Mouse (Mus musculus): ENCODE measurements at regions not wholly inside any gene's neighbourhood (a gene's known extent, or its start where the extent isn't known, plus 50 kb on each side); places are given as distances from the start of the nearest gene placed in this dataset.

DNA sequence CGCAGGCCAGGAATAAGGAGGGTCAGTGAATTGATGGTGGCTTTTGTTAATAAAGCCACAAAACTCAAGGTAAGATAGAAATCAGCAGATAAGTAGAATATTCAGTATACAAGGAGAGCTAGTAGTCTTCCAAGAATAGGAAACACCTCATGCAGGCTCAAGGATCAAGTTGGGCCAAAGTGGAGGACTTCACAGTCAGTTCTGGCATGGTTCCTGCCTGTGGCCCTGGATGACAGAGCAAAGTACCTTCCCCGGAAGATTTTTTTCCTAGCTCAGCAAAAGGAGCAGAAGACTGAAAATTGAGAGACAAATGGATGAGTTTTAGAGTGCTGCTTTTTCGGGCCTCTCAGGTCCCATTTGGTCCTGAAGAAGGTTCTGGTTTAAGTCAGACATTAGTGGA lies 420.9 kb upstream of the Htr2a start:
- TF ChIP-seq CTCF (IDR thresholded peaks at IDR 0.05; ENCODE audit: low read depth, low read length), result no peak
- TF ChIP-seq GATA1 (IDR thresholded peaks at IDR 0.05; ENCODE audit: borderline replicate concordance, low read length), result no peak
- no peak for TF ChIP-seq TAL1 (conservative IDR thresholded peaks at IDR 0.05; ENCODE audit: low read depth, low read length)
- no peak for TF ChIP-seq POLR2AphosphoS5 (IDR thresholded peaks at IDR 0.05; ENCODE audit: insufficient replicate concordance, low read depth, low read length)
- TF ChIP-seq GATA2 (IDR thresholded peaks at IDR 0.05; ENCODE audit: borderline replicate concordance, low read depth, low read length), result no peak

Measured in G1E (cell line).